Mouse (Mus musculus) limb, embryonic 12.5 days (tissue): Measurements from ENCODE around the gene Tenm2. TPM values are rescaled to one million over a fixed set of nuclear protein-coding genes. Genes with fewer than 3 reads are reported as not detected.
A peak's percentile ranks its signal among the peaks of the same experiment; 100 is the strongest.

Experiments
- ATAC-seq: fragments of 200-750 bp; cut with Nextera tagmentation; 2 replicates; pipeline ENCODE4 v1.8.0; 2017; ENCODE audit warnings: low read depth, moderate TSS enrichment; ENCODE audit not compliant: insufficient number of reproducible peaks, insufficient read depth, low FRiP score, low TSS enrichment
- H3K27ac ChIP-seq: fragments of 300-500 bp; sonication (generic); 2 replicates; pipeline ENCODE4 v1.5.1; 2016; ENCODE audit warnings: mild to moderate bottlenecking, moderate library complexity
- H3K27me3 ChIP-seq: fragments of 300-500 bp; sonication (generic); 2 replicates; pipeline ENCODE4 v1.6.1; 2016; ENCODE audit warnings: mild to moderate bottlenecking, moderate library complexity
- H3K36me3 ChIP-seq: fragments of 300-500 bp; sonication (generic); 2 replicates; pipeline ENCODE4 v1.6.1; 2016; ENCODE audit warnings: mild to moderate bottlenecking, moderate library complexity
- H3K4me1 ChIP-seq: fragments of 300-500 bp; sonication (generic); replicated peaks from 2 replicates; pipeline ENCODE4 v1.6.1; 2016
- H3K4me2 ChIP-seq: fragments of 300-500 bp; sonication (generic); 2 replicates; pipeline ENCODE4 v1.6.1; 2016; ENCODE audit warnings: mild to moderate bottlenecking, moderate library complexity
- H3K4me3 ChIP-seq: fragments of 300-500 bp; sonication (generic); replicated peaks from 2 replicates; pipeline ENCODE4 v1.5.1; 2016; ENCODE audit warnings: mild to moderate bottlenecking
- H3K9ac ChIP-seq: fragments of 300-500 bp; sonication (generic); replicated peaks from 2 replicates; pipeline ENCODE4 v1.6.1; 2016; ENCODE audit warnings: mild to moderate bottlenecking, moderate library complexity
- H3K9me3 ChIP-seq: fragments of 300-500 bp; sonication (generic); 2 replicates; pipeline ENCODE4 v1.6.1; 2016; ENCODE audit warnings: mild to moderate bottlenecking, moderate library complexity
- WGBS: fragments of 180-500 bp; shearing (Covaris S2); methylation state at CpG from one replicate; pipeline ENCODE4 v1.1.7; 2016; 5-methylcytosine and 5-hydroxymethylcytosine counted together
- polyA plus RNA-seq: library from polyadenylated mRNA; unstranded; fragments of >200 nt; fragmentation: Nextera tagmentation; extraction: Ambion mirVana; gene quantifications from 2 replicates; pipeline ENCODE4 v1.2.1, GENCODE M21; 2016

Gene Tenm2
- polyA plus RNA-seq, 1 experiment from 2014 or later, result 0.94 TPM

GRCm38 (mm10) chr11:36049547-36049946, 1186.2 kb downstream of the Tenm2 start:
- no peaks in the 10 kb centered on the region for H3K36me3 ChIP-seq
- no peak overlapping the region for H3K27ac ChIP-seq
- no peak for ATAC-seq
- no peak overlapping the region for H3K9ac ChIP-seq
- H3K9me3 ChIP-seq, result no peaks in the 10 kb centered on the region
- peaks cover 9% of the 10 kb centered on the region for H3K27me3 ChIP-seq
- H3K4me2 ChIP-seq, result no peak overlapping the region
- 45% methylated on average over 5 of the region's 5 CpGs for WGBS
- no peaks in the 10 kb centered on the region for H3K4me1 ChIP-seq
- no peak overlapping the region for H3K4me3 ChIP-seq

- peak overlapping the region; percentile 58 for H3K4me2 ChIP-seq
- no peak overlapping the region; the same call in 1 of the 2 replicates for H3K9ac ChIP-seq
- H3K27ac ChIP-seq, result no peak overlapping the region
- peak overlapping the region; percentile 44 for H3K4me3 ChIP-seq
- peak; percentile 1; the same call in 1 of the 2 replicates for ATAC-seq
- no peaks in the 10 kb centered on the region for H3K9me3 ChIP-seq
- no peaks in the 10 kb centered on the region for H3K36me3 ChIP-seq
- peaks cover 22% of the 10 kb centered on the region for H3K27me3 ChIP-seq
- WGBS, result 4% methylated on average over 13 of the region's 13 CpGs
- H3K4me1 ChIP-seq, result no peaks in the 10 kb centered on the region
Observed at GRCm38 (mm10) chr11:36045681-36046276, 1190.0 kb downstream of the Tenm2 start.

GRCm38 (mm10) chr11:36041411-36041810, 1194.4 kb downstream of the Tenm2 start:
- Histone ChIP-seq H3K27ac (no peak overlapping the region), H3K9me3 (no peaks in the 10 kb centered on the region), H3K4me3 (no peak overlapping the region), H3K4me1 (peaks cover 12% of the 10 kb centered on the region), H3K9ac (no peak overlapping the region), H3K36me3 (no peaks in the 10 kb centered on the region), H3K4me2 (no peak overlapping the region), H3K27me3 (peaks cover 17% of the 10 kb centered on the region)
- no peak for ATAC-seq
- WGBS, result 86% methylated on average over 13 of the region's 13 CpGs

GRCm38 (mm10) chr11:36040508-36041233, 1195.1 kb downstream of the Tenm2 start:
- Histone ChIP-seq H3K27ac (no peak overlapping the region), H3K4me2 (no peak overlapping the region), H3K36me3 (no peaks in the 10 kb centered on the region), H3K27me3 (peaks cover 17% of the 10 kb centered on the region), H3K9me3 (no peaks in the 10 kb centered on the region), H3K9ac (no peak overlapping the region), H3K4me1 (peaks cover 17% of the 10 kb centered on the region), H3K4me3 (no peak overlapping the region)
- no peak for ATAC-seq
- WGBS, result 75% methylated on average over 10 of the region's 10 CpGs

- Histone ChIP-seq H3K27me3 (peaks cover 16% of the 10 kb centered on the region), H3K27ac (no peak overlapping the region), H3K4me1 (peaks cover 17% of the 10 kb centered on the region), H3K9me3 (no peaks in the 10 kb centered on the region), H3K9ac (no peak overlapping the region), H3K36me3 (no peaks in the 10 kb centered on the region), H3K4me3 (no peak overlapping the region), H3K4me2 (no peak overlapping the region)
- 91% methylated on average over 10 of the region's 10 CpGs for whole genome bisulfite sequencing
- ATAC-seq, result no peak
Observed at GRCm38 (mm10) chr11:36039825-36040224, 1195.9 kb downstream of the Tenm2 start.

GRCm38 (mm10) chr11:36038386-36038785, 1197.4 kb downstream of the Tenm2 start:
- no peak overlapping the region for H3K4me3 ChIP-seq
- H3K27me3 ChIP-seq, result peaks cover 8% of the 10 kb centered on the region
- no peak overlapping the region for H3K4me2 ChIP-seq
- no peaks in the 10 kb centered on the region for H3K9me3 ChIP-seq
- ATAC-seq, result no peak
- H3K36me3 ChIP-seq, result no peaks in the 10 kb centered on the region
- 47% methylated on average over 3 of the region's 3 CpGs for WGBS
- no peak overlapping the region for H3K27ac ChIP-seq
- H3K4me1 ChIP-seq, result peaks cover 17% of the 10 kb centered on the region
- no peak overlapping the region for H3K9ac ChIP-seq

GRCm38 (mm10) chr11:36037311-36037710, 1198.5 kb downstream of the Tenm2 start:
- no peak overlapping the region for H3K27ac ChIP-seq
- no peak for ATAC-seq
- no peak overlapping the region for H3K9ac ChIP-seq
- 60% methylated on average over 4 of the region's 4 CpGs for WGBS
- H3K4me1 ChIP-seq, result peaks cover 17% of the 10 kb centered on the region
- no peak overlapping the region for H3K4me3 ChIP-seq
- no peaks in the 10 kb centered on the region for H3K36me3 ChIP-seq
- H3K9me3 ChIP-seq, result no peaks in the 10 kb centered on the region
- no peak overlapping the region for H3K4me2 ChIP-seq
- H3K27me3 ChIP-seq, result peaks cover 4% of the 10 kb centered on the region; the same call in 1 of the 2 replicates

- peak; percentile 66; the same call in 1 of the 2 replicates for ATAC-seq
- H3K27ac ChIP-seq, result peak overlapping the region; percentile 20; the same call in 1 of the 2 replicates
- WGBS, result 36% methylated on average over 7 of the region's 7 CpGs
Observed at GRCm38 (mm10) chr11:36036061-36036695, 1199.6 kb downstream of the Tenm2 start.

GRCm38 (mm10) chr11:36031751-36032150, 1204.0 kb downstream of the Tenm2 start:
- no peak overlapping the region for H3K27ac ChIP-seq
- no peaks in the 10 kb centered on the region for H3K27me3 ChIP-seq
- no peak for ATAC-seq
- 13% methylated on average over 9 of the region's 9 CpGs for WGBS
- no peaks in the 10 kb centered on the region for H3K36me3 ChIP-seq
- H3K4me2 ChIP-seq, result peak overlapping the region; percentile 33
- H3K4me3 ChIP-seq, result no peak overlapping the region
- H3K9ac ChIP-seq, result no peak overlapping the region
- peaks cover 29% of the 10 kb centered on the region for H3K4me1 ChIP-seq
- no peaks in the 10 kb centered on the region for H3K9me3 ChIP-seq

More at GRCm38 (mm10) chr11:36036061-36036695, 1199.6 kb downstream of the Tenm2 start:
- Histone ChIP-seq H3K9me3 (no peaks in the 10 kb centered on the region), H3K27me3 (no peaks in the 10 kb centered on the region), H3K4me1 (peaks cover 26% of the 10 kb centered on the region), H3K4me3 (no peak overlapping the region), H3K4me2 (no peak overlapping the region), H3K36me3 (no peaks in the 10 kb centered on the region), H3K9ac (no peak overlapping the region)

- Histone ChIP-seq H3K9me3 (peaks cover 11% of the 10 kb centered on the region; the same call in 1 of the 2 replicates), H3K4me3 (no peak overlapping the region), H3K27me3 (peaks cover 7% of the 10 kb centered on the region; the same call in 1 of the 2 replicates), H3K4me1 (no peaks in the 10 kb centered on the region), H3K27ac (no peak overlapping the region), H3K9ac (no peak overlapping the region), H3K4me2 (no peak overlapping the region), H3K36me3 (no peaks in the 10 kb centered on the region)
- WGBS, result 64% methylated on average over 3 of the region's 3 CpGs
- ATAC-seq, result no peak
Observed at GRCm38 (mm10) chr11:36020009-36020408, 1215.8 kb downstream of the Tenm2 start.

- Histone ChIP-seq H3K9me3 (no peaks in the 10 kb centered on the region), H3K4me3 (no peak overlapping the region), H3K4me2 (no peak overlapping the region), H3K4me1 (peaks cover 9% of the 10 kb centered on the region), H3K9ac (no peak overlapping the region), H3K27ac (no peak overlapping the region), H3K36me3 (no peaks in the 10 kb centered on the region), H3K27me3 (peaks cover 10% of the 10 kb centered on the region; the same call in 1 of the 2 replicates)
- no peak for ATAC-seq
- 74% methylated on average over 4 of the region's 4 CpGs for WGBS
Observed at GRCm38 (mm10) chr11:36013179-36013578, 1222.6 kb downstream of the Tenm2 start.
